ENCODE assay signal across 8 mouse cellular contexts in the genomic region with DNA sequence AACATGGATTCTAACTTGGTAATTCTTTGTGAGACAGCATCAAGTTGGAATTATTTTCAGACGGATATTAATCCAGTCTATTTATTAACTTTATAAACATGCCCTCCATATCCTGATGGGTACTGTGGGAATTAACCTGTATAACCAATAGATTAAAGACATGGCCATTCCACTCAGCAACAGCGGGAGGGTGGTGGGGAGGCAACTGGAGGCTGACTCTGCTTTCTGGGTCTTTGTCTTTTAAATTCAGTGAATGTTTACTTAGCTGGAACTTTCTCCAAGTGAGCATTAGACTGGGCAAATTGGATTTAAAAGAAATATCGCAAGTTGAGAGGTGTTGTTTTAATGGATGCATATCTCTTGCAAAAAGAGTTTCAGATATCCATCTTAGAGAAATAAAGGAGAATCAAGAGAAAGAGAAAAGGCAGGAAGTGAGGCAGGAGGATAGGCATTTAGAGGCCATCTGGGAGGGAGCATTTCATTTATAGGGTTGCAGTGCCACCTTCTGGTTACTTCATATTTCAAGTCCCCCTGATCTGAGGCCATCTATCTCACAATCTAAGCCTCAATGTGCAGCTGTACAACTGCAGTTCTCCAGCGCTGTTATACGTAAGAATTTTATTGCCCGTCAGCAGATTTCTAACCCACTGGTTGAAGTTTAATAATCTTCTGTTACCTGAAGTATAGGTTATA.
A peak's percentile ranks its signal among the peaks of the same experiment; 100 is the strongest.
DNase-seq lines count a peak whose midpoint lies in the region; ATAC-seq lines count a peak whose summit lies in the region.

No protein-coding gene starts in this region.

- peak; percentile 44 for DNase-seq in heart, adult 8-10 months (ENCODE audit: low spot score)
- peak; percentile 20 to 56 for DNase-seq in adrenal gland, postnatal 36 days
- peak; percentile 66 for DNase-seq in fibroblast of lung, adult 2 months (ENCODE audit: low read depth)
- peak; percentile 62 to 70 for DNase-seq in layer of hippocampus, postnatal 10 days (ENCODE audit: low spot score in 2 of 2)
- peak; percentile 89 for DNase-seq in mesoderm, embryonic 11.5 days (ENCODE audit: low read depth, low spot score)
- peak; percentile 43 for DNase-seq in testis, postnatal 10 days (ENCODE audit: low spot score)

- WGBS in heart, embryonic 11.5 days (ENCODE audit: insufficient replicate concordance) = 24% methylated on average over 6 of the region's 6 CpGs
- WGBS in hindbrain, embryonic 15.5 days = 16% methylated on average over 6 of the region's 6 CpGs

- no peak overlapping the region for H3K4me2 ChIP-seq in heart, embryonic 11.5 days
- H3K4me2 ChIP-seq in hindbrain, embryonic 15.5 days = no peak overlapping the region

- H3K9ac ChIP-seq in heart, embryonic 11.5 days (ENCODE audit: low read depth, low read length) = no peak overlapping the region
- no peak overlapping the region for H3K9ac ChIP-seq in hindbrain, embryonic 15.5 days

- no peaks in the 10 kb centered on the region for H3K4me1 ChIP-seq in heart, embryonic 11.5 days (ENCODE audit: control insufficient read depth, insufficient read depth, low read length)
- peaks cover 4% of the 10 kb centered on the region for H3K4me1 ChIP-seq in hindbrain, embryonic 15.5 days (replicated peaks)

- no peak overlapping the region for H3K4me3 ChIP-seq in heart, embryonic 11.5 days (ENCODE audit: low read depth, low read length)
- H3K4me3 ChIP-seq in hindbrain, embryonic 15.5 days = no peak overlapping the region

- no peaks in the 10 kb centered on the region for H3K27me3 ChIP-seq in heart, embryonic 11.5 days (ENCODE audit: control insufficient read depth, insufficient read depth, low read length)
- H3K27me3 ChIP-seq in hindbrain, embryonic 15.5 days = no peaks in the 10 kb centered on the region

- no peaks in the 10 kb centered on the region for H3K36me3 ChIP-seq in heart, embryonic 11.5 days (ENCODE audit: control insufficient read depth, insufficient read depth, low read length)
- no peaks in the 10 kb centered on the region for H3K36me3 ChIP-seq in hindbrain, embryonic 15.5 days

- H3K27ac ChIP-seq in heart, embryonic 11.5 days (ENCODE audit: low read depth, low read length) = no peak overlapping the region
- no peak overlapping the region for H3K27ac ChIP-seq in hindbrain, embryonic 15.5 days (replicated peaks)

- ATAC-seq in heart, embryonic 11.5 days (replicated peaks; ENCODE audit: insufficient number of reproducible peaks, low FRiP score, low TSS enrichment) = no peak
- ATAC-seq in hindbrain, embryonic 15.5 days (ENCODE audit: low FRiP score, low read depth) = peak; percentile 84

- H3K9me3 ChIP-seq in heart, embryonic 11.5 days (replicated peaks; ENCODE audit: control insufficient read depth, low read length) = no peaks in the 10 kb centered on the region
- H3K9me3 ChIP-seq in hindbrain, embryonic 15.5 days = no peaks in the 10 kb centered on the region

Comparison
In these comparisons a context has a peak if more than half of its experiments do, and no peak if none do; other contexts are left out.
1. DNase-seq: peak in every context shown above with its lines; median percentile 89 in mesoderm, embryonic 11.5 days; 66 in fibroblast of lung, adult 2 months; 66 in layer of hippocampus, postnatal 10 days; 44 in heart, adult 8-10 months; 43 in testis, postnatal 10 days; 38 in adrenal gland, postnatal 36 days.